Mouse (Mus musculus): ENCODE results near the gene Ubxn6. TPM values are rescaled to one million over a fixed set of nuclear protein-coding genes. Genes with fewer than 3 reads are reported as not detected.
A peak's percentile ranks its signal among the peaks of the same experiment; 100 is the strongest.

Gene Ubxn6
- polyA plus RNA-seq, 1 experiment, result 38.7 TPM

DNA sequence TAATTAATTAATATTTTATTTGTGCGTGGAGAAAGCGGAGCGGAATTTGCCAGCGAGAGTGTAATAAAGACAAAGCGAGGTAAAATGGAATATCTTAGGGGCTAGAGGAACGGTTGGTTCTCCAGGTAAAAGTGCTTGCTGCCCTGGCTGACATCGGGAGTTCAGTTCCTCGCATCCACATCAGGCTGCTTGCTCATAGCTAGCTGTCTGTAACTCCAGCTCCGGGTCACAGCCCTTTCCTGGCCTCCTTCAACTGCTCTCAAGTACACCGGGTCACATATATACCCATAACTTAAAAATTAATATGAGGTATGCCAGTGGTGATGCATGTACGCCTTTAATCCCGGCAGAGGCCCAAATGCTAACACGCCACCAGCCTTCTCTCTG lies 37.9 kb downstream of the Ubxn6 start:
- H3K27me3 ChIP-seq (ENCODE audit: control insufficient read depth, insufficient read depth, low read length, poor library complexity, severe bottlenecking), result no peaks in the 10 kb centered on the region
- H3K9ac ChIP-seq (ENCODE audit: low read depth, poor library complexity, severe bottlenecking), result peak overlapping the region; percentile 55
- H3K27ac ChIP-seq (ENCODE audit: insufficient read depth, low read length), result peak overlapping the region; percentile 1; the same call in 1 of the 2 replicates
- H3K36me3 ChIP-seq (ENCODE audit: control insufficient read depth, insufficient read depth, low read length, poor library complexity, severe bottlenecking), result peaks cover 7% of the 10 kb centered on the region; the same call in 1 of the 2 replicates
- H3K4me3 ChIP-seq (ENCODE audit: low read depth, low read length), result peak overlapping the region; percentile 66
- H3K4me1 ChIP-seq (ENCODE audit: control insufficient read depth, insufficient read depth, low read length), result peaks cover 3% of the 10 kb centered on the region
- H3K9me3 ChIP-seq (replicated peaks; ENCODE audit: control insufficient read depth, insufficient read depth, low read length, poor library complexity, severe bottlenecking), result no peaks in the 10 kb centered on the region
- TF ChIP-seq EP300 (IDR thresholded peaks at IDR 0.05; ENCODE audit: insufficient read depth, low read depth, low read length) (no peak), CTCF (IDR thresholded peaks at IDR 0.05; ENCODE audit: low read depth, low read length) (no peak), POLR2A (IDR thresholded peaks at IDR 0.05; ENCODE audit: insufficient read depth, low read length) (no peak)

GRCm38 (mm10) chr17:56036176-56036900 lies 38.5 kb downstream of the Ubxn6 start, which contains the start of gene Sh3gl1:
Gene Sh3gl1, minus strand, starts transcription at chr17:56036635.
- Histone ChIP-seq H3K27ac (ENCODE audit: insufficient read depth, low read length) (peak within 1 kb of the TSS; percentile 16), H3K4me3 (ENCODE audit: low read depth, low read length) (peak within 1 kb of the TSS; percentile 83), H3K9me3 (replicated peaks; ENCODE audit: control insufficient read depth, insufficient read depth, low read length, poor library complexity, severe bottlenecking) (no peaks in the 10 kb centered on the region), H3K4me1 (ENCODE audit: control insufficient read depth, insufficient read depth, low read length) (peaks cover 2% of the 10 kb centered on the region), H3K9ac (ENCODE audit: low read depth, poor library complexity, severe bottlenecking) (peak within 1 kb of the TSS; percentile 94), H3K27me3 (ENCODE audit: control insufficient read depth, insufficient read depth, low read length, poor library complexity, severe bottlenecking) (no peaks in the 10 kb centered on the region), H3K36me3 (ENCODE audit: control insufficient read depth, insufficient read depth, low read length, poor library complexity, severe bottlenecking) (peaks cover 7% of the 10 kb centered on the region; the same call in 1 of the 2 replicates)
- peak; percentile 99 for TF ChIP-seq CTCF (IDR thresholded peaks at IDR 0.05; ENCODE audit: low read depth, low read length)
- peak; percentile 75; the same call in 1 of the 2 replicates for TF ChIP-seq EP300 (IDR thresholded peaks at IDR 0.05; ENCODE audit: insufficient read depth, low read depth, low read length)
- TF ChIP-seq POLR2A (IDR thresholded peaks at IDR 0.05; ENCODE audit: insufficient read depth, low read length), result peak; percentile 37

DNA sequence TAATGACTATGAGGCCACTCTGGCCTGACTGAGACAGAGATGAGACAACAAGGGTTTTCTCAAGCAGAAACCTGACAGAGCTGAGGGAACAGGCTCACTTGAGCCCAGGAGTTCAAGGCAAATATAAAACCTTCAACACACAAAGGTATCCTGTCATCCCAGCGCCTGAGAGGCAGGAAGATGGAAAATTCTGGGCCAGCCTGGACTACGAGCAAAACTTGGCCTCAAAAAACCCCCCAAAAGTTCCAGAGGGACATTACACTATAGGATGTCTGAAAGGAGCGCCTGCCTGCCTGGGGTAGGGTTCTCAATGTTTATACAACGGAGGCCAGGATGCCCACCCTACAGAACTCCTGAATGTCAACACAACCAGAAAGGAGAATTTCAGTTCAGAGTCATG lies 39.6 kb downstream of the Ubxn6 start:
- Histone ChIP-seq H3K4me1 (ENCODE audit: control insufficient read depth, insufficient read depth, low read length) (peaks cover 2% of the 10 kb centered on the region), H3K27me3 (ENCODE audit: control insufficient read depth, insufficient read depth, low read length, poor library complexity, severe bottlenecking) (no peaks in the 10 kb centered on the region), H3K27ac (ENCODE audit: insufficient read depth, low read length) (no peak overlapping the region), H3K9ac (ENCODE audit: low read depth, poor library complexity, severe bottlenecking) (peak overlapping the region; percentile 94), H3K36me3 (ENCODE audit: control insufficient read depth, insufficient read depth, low read length, poor library complexity, severe bottlenecking) (peaks cover 7% of the 10 kb centered on the region; the same call in 1 of the 2 replicates), H3K4me3 (ENCODE audit: low read depth, low read length) (no peak overlapping the region), H3K9me3 (replicated peaks; ENCODE audit: control insufficient read depth, insufficient read depth, low read length, poor library complexity, severe bottlenecking) (no peaks in the 10 kb centered on the region)
- TF ChIP-seq EP300 (IDR thresholded peaks at IDR 0.05; ENCODE audit: insufficient read depth, low read depth, low read length) (no peak), POLR2A (IDR thresholded peaks at IDR 0.05; ENCODE audit: insufficient read depth, low read length) (no peak), CTCF (IDR thresholded peaks at IDR 0.05; ENCODE audit: low read depth, low read length) (no peak)

DNA sequence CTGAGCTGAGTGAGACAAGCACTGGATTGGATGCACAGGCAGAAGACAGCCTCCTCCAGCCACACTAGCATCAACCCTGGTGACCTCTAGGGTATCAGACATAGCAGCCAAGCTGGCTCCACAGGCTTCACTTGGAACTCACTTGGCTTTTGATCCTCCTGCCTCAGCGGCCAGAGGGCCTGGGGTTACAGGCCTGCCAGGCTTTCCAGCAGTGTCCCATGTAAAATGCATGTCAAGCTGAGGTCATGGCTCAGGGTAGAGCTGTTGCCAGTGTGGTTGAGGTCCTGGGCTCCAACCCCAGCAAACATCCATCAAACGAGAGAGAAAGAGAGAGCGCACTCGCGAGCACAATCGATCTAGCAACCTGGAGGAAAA lies 40.1 kb downstream of the Ubxn6 start:
- peaks cover 2% of the 10 kb centered on the region for H3K4me1 ChIP-seq (ENCODE audit: control insufficient read depth, insufficient read depth, low read length)
- H3K9me3 ChIP-seq (replicated peaks; ENCODE audit: control insufficient read depth, insufficient read depth, low read length, poor library complexity, severe bottlenecking), result no peaks in the 10 kb centered on the region
- H3K36me3 ChIP-seq (ENCODE audit: control insufficient read depth, insufficient read depth, low read length, poor library complexity, severe bottlenecking), result peaks cover 7% of the 10 kb centered on the region; the same call in 1 of the 2 replicates
- no peak overlapping the region for H3K27ac ChIP-seq (ENCODE audit: insufficient read depth, low read length)
- H3K4me3 ChIP-seq (ENCODE audit: low read depth, low read length), result no peak overlapping the region
- no peak for TF ChIP-seq EP300 (IDR thresholded peaks at IDR 0.05; ENCODE audit: insufficient read depth, low read depth, low read length)
- no peak for TF ChIP-seq CTCF (IDR thresholded peaks at IDR 0.05; ENCODE audit: low read depth, low read length)
- no peak for TF ChIP-seq POLR2A (IDR thresholded peaks at IDR 0.05; ENCODE audit: insufficient read depth, low read length)
- H3K27me3 ChIP-seq (ENCODE audit: control insufficient read depth, insufficient read depth, low read length, poor library complexity, severe bottlenecking), result no peaks in the 10 kb centered on the region
- no peak overlapping the region for H3K9ac ChIP-seq (ENCODE audit: low read depth, poor library complexity, severe bottlenecking)

DNA sequence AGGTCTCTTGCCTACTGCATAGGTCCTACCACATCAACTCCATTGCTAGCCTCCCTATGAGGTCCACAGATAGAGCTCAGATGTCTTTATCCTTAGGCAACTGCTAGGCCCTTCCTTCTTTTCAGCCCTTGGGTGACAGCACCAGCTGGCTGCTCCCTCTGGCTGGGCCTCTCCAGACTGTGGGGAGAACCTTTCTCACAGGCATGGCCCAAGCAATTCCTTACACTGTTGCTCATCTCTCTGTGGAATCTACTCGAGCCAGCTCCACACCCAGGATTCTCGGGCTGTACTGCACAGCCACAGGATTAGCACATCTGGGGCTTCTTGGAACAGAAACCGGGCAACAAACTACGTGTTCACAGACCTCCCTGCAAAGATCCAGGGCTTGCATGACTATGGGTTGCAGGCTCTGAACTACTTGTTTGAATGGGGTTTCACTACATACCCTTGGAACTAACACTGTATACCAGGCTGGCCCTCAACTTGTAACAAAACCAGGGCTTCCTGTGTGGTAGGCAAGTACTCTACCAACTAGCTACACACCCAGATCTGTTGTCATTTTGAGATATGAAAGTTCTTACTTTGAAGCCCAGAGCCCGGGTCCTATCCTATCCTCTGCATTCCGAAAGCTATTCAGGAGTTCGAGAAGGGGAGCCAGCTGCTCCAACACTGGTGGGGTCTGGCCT lies 40.6 kb downstream of the Ubxn6 start:
- no peaks in the 10 kb centered on the region for H3K9me3 ChIP-seq (replicated peaks; ENCODE audit: control insufficient read depth, insufficient read depth, low read length, poor library complexity, severe bottlenecking)
- no peak overlapping the region for H3K9ac ChIP-seq (ENCODE audit: low read depth, poor library complexity, severe bottlenecking)
- H3K27ac ChIP-seq (ENCODE audit: insufficient read depth, low read length), result no peak overlapping the region
- no peaks in the 10 kb centered on the region for H3K27me3 ChIP-seq (ENCODE audit: control insufficient read depth, insufficient read depth, low read length, poor library complexity, severe bottlenecking)
- TF ChIP-seq POLR2A (IDR thresholded peaks at IDR 0.05; ENCODE audit: insufficient read depth, low read length) (no peak), EP300 (IDR thresholded peaks at IDR 0.05; ENCODE audit: insufficient read depth, low read depth, low read length) (no peak), CTCF (IDR thresholded peaks at IDR 0.05; ENCODE audit: low read depth, low read length) (no peak)
- H3K4me1 ChIP-seq (ENCODE audit: control insufficient read depth, insufficient read depth, low read length), result peaks cover 2% of the 10 kb centered on the region
- H3K36me3 ChIP-seq (ENCODE audit: control insufficient read depth, insufficient read depth, low read length, poor library complexity, severe bottlenecking), result peaks cover 7% of the 10 kb centered on the region; the same call in 1 of the 2 replicates
- no peak overlapping the region for H3K4me3 ChIP-seq (ENCODE audit: low read depth, low read length)

DNA sequence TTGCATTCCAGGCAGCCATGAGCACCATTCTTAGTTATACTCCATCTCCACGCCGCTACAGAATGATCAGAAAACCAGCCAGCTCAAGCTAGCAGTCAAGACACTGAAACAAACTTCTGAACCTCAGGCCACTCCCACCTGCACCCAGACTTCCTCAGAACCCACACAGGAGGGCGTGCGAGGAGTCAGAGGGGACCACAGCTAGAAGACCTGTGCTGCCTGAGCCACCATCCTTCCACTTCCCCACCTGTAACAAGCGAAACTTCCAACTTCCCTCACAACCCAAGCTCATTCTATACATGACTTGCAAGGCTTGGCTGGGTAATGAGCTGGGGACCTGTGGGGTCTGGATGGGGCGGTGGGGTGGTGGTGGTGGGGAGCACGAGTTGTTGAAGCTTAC lies 42.0 kb downstream of the Ubxn6 start:
- no peak for TF ChIP-seq POLR2A (IDR thresholded peaks at IDR 0.05; ENCODE audit: insufficient read depth, low read length)
- no peak for TF ChIP-seq EP300 (IDR thresholded peaks at IDR 0.05; ENCODE audit: insufficient read depth, low read depth, low read length)
- no peak for TF ChIP-seq CTCF (IDR thresholded peaks at IDR 0.05; ENCODE audit: low read depth, low read length)
- peaks cover 7% of the 10 kb centered on the region; the same call in 1 of the 2 replicates for H3K36me3 ChIP-seq (ENCODE audit: control insufficient read depth, insufficient read depth, low read length, poor library complexity, severe bottlenecking)
- H3K4me3 ChIP-seq (ENCODE audit: low read depth, low read length), result no peak overlapping the region
- H3K27ac ChIP-seq (ENCODE audit: insufficient read depth, low read length), result no peak overlapping the region
- no peaks in the 10 kb centered on the region for H3K27me3 ChIP-seq (ENCODE audit: control insufficient read depth, insufficient read depth, low read length, poor library complexity, severe bottlenecking)
- H3K9ac ChIP-seq (ENCODE audit: low read depth, poor library complexity, severe bottlenecking), result no peak overlapping the region
- peaks cover 2% of the 10 kb centered on the region for H3K4me1 ChIP-seq (ENCODE audit: control insufficient read depth, insufficient read depth, low read length)
- H3K9me3 ChIP-seq (replicated peaks; ENCODE audit: control insufficient read depth, insufficient read depth, low read length, poor library complexity, severe bottlenecking), result no peaks in the 10 kb centered on the region

Measured in ES-Bruce4 (cell line).